Mouse (Mus musculus) right cerebral cortex, postnatal 14 days (tissue): ENCODE measurements around the gene Atg5.

ENCODE experiments used
- DNase-seq: peaks from one replicate; pipeline ENCODE4 v3.0.0; 2022

Gene Atg5

DNA sequence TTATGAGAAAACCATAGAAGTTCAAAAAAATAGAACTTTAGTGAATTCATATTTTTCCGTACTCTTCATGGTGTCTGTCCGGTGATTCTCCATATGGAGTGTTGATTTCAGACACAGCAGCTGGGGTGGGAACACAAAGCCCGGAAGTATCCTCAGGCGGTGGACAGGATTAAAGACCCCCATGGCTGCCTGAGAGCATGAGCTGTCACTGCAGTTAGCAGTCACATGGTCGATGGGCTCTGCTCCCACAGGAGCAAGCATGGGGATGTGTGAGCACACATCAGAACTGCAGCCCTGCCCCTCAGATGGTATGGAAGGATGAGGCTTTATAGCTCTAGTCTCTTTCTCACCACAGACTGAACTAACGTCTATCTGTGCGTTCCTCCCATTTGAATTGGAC lies 87.1 kb downstream of the Atg5 start:
- DNase-seq, result no peak

- no peak for DNase-seq
Measured at GRCm38 (mm10) chr10:44356625-44357024, 88.5 kb downstream of the Atg5 start.

DNA sequence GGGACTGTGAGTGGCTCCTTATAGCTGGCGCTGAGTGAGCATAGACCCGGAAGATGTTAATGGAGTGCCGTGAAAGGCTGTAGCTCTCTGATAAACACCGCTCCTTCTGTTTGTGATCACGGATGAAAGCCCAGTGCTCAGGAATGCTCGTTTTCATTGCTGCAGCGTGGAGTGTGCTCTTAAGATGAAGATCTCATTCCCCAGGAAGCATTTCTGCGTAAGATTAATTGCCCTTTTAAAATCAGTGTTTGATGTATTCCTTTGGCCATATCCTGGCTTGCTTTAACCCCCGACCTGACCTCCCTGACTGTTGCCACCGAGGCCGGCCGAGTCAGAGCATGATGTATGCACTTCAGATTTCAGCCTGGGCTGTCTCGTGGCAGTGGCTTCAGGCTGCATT lies 89.2 kb downstream of the Atg5 start:
- DNase-seq, result no peak

DNA sequence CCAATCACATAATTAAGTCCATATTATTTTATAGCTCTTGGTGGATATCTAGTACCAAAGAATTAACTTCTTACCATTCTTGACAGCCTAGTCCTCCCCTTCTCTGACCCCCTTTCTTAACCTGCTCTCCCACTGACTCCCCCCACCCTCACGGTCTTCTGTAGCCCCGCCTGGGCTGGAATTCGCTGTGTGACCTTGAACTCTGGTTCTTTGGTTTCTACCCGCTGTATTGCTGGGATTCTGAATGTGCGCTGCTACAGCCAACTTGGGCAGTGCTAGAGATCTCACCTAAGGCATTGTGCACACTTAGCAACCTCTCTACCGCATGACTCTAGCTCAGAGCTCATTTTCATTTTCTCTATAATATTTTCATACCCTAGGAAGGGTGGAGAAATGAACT lies 90.7 kb downstream of the Atg5 start:
- DNase-seq, result no peak

DNA sequence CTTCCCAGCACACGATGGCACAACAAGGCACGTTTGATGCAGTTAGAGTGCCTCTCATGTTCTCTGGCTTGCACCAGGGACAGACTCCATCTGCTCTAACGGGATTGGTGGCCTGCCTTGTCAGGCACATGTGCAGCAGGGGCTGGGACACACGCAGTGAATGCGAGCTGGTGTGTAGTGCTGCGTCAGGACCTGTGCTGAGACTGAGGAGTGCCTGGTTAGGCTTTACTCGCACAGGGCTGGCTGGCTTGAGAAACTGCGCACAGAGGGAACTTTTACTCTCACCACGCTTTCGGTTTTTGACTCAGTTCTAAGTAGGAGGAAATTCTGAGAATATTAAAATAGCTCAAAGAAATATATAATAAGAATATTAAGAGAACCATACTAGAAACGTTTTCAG lies 92.5 kb downstream of the Atg5 start:
- DNase-seq, result no peak

- no peak for DNase-seq
Measured at GRCm38 (mm10) chr10:44362435-44362834, 94.3 kb downstream of the Atg5 start.

DNA sequence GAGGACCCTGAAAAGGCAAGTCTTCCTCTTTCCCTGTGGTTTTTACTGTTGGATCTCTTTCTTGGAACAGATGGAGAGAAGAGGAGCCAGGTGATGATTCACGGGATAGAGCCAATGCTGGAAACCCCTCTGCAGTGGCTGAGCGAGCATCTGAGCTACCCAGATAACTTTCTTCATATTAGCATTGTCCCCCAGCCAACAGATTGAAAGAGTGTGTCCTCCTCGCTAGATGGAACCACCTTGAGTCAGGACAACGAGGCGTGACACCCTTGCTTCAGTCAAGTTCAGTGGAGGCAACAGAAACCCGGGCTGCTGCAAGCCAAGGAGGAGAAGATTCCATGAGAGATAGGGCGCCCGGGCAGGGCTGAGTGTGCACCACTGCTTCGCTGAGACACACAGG lies 94.7 kb downstream of the Atg5 start:
- no peak for DNase-seq

DNA sequence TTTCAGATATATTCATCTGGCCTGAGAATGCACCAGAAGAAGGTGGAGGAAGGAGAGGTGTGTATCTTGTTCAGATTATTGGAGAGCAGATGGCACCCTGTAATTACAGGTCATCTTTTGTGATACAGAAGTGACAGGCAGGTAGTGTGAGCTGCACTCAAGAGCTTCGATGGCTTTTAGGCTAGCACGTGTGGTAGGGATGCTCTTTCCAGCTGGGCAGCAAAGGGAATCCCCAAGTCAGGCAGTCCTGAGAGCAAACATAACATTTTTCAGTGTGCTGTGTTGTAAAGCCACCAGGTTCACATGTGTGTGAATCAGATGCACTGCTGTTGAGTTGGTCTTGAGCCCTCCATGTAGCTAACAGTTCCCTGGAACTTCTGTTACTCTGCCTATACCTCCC lies 98.0 kb downstream of the Atg5 start:
- no peak for DNase-seq

DNA sequence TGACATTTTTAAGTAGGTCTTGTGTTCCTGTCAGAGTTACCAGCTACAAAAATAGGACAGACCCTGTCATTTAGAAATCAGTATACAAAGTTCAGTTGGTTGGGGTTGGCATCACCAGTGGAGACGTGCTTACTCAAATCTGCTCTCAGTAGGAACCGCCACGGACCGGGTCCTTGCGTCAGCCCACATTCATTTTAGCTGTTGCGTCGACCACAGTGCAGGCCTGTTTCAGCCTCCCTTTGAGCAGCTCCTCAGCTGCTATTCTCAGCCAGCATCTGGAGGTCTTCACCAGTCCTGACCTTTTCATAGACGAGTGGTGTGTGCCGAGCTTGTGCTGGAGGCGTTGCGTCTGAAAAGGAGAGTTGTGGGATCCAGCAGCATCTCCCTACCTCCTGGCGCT lies 98.9 kb downstream of the Atg5 start:
- no peak for DNase-seq

DNA sequence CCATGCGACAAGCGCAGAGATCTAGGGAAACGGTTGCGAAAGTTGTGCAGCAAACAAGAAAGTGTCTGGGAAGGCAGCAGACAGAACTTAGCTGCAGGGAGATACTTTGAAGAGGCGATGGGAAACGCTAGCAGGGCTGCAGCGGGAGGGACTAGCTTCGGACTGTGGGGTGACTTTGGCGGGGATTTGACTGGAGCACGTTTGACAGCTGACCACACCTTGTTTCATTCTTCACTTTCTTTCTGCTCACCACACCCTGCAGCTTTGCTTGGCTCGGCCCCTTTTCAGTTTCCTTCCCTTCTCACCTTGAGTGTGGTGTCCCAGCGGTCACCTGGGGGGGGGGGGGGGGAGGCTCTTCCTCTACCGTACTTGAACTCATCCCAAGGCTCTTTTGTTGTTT lies 100.4 kb downstream of the Atg5 start:
- DNase-seq, result no peak

DNA sequence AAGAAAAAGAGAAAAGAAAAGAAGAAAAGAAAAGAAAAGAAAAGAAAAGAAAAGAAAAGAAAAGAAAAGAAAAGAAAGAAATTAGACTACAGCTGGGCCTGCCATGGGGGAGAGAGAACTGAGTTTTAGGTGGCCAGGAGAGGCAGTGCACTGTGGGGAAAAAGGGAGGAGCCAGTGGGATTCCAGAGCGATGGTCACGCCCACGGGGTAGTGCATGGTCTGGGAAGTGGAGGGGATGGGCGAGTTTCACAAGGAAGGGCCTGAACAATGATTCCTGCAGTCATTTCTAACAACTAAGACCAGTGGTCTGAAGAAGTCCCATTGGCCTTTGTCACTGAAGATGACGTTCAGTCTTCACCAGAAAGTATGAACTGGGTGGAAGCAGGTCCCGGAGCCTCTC lies 102.5 kb downstream of the Atg5 start:
- no peak for DNase-seq

DNA sequence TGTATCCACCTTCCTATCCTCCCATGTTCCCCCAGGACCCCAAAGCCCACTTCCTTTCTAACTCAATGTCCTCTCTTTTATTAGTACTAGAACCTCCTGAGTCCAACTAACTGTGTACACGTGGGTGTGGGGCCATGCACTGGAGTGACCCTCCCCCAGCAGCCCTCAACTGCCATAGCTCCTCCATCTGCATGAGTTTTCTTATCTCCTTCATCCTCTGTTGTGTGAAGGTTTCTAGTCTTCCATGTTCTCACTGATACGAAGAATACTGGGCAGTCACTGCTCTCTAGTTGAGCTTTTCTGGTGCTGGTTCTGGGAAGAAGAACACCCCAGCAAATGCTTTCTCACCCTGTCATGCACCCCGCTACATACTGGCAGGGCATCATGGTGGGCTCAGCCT lies 104.1 kb downstream of the Atg5 start:
- no peak for DNase-seq

DNA sequence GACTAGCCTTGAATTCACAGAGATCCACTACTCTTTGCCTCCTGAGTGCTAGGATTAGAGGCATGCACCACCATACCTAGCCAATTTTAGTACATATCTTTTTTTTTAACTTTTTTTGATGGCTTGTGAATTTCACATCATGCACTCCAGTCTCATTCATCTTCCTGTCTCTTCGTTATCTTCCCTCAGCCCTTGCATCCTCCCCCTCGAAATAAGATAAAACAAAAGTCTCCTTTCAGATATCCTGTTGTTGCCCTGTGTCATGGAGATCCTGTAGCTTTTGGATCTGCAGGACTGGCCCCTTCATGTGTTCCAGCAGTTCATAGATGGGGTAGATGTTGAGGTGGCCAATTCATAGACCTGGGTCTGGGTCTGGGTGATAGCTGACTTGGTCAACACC lies 106.5 kb downstream of the Atg5 start:
- no peak for DNase-seq

GRCm38 (mm10) chr10:44375501-44375900 lies 107.3 kb downstream of the Atg5 start:
- no peak for DNase-seq

DNA sequence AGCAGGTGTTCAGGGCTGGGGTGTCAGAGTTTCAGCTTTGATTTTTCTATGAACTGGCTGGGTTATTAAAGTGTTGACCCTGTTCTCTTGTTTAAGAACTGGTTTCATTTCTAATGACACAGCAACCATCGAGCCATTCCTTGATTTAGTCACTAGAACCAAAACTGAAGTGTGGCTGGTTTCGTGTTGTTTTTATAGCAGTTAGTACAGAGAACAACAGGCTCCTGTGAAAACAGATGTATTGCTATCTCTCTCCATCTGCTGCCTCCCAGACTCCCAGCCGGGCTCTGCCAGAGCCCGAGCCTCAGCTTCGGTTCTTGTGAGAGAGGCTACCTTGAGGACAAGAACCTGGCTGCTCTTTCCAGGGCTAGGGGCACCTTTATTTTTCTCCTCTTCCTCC lies 109.7 kb downstream of the Atg5 start:
- peak; percentile 31 for DNase-seq

GRCm38 (mm10) chr10:44378403-44378802 lies 110.2 kb downstream of the Atg5 start:
- DNase-seq, result no peak

- DNase-seq, result peak; percentile 64
Measured at GRCm38 (mm10) chr10:44380476-44381208, 112.5 kb downstream of the Atg5 start.

DNA sequence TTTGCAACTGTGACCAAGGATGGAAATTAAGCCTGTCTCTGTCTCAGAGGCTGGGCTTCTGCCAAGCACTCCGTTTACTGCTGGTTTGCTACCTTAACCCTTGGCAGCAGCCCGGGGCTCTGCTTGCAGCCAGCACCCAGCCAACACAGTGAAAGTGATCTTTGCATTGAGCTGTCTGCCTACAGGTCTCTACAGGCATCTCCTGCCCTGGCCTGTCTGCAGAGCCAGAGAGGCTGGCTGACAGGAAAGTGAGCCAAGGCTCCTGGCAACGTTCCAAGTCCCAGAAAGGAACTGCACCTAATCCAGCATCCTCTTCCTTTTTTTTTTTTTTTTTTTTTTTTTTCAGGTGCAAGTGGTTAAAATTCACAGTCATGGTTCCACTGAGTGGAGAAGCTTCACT lies 113.2 kb downstream of the Atg5 start:
- DNase-seq, result peak; percentile 55

DNA sequence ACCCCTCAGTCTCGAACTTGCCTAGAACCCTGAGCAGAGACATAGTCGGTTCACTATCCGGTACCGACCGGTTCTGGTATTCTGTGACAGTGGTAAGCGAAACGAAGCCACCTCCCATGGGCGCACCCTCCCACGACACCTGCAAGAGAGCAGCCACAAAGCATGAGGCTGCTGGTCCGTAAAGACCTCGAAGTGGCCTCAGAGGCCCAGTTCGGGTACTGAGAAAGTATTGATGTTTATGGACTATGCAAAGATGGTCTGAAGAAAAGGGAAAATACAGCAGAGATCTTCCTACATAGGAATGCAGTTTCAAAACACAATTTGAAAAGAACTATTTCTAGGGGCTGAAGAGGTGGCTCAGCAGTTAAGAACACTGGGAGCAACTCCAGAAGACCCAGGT lies 113.8 kb downstream of the Atg5 start:
- DNase-seq, result no peak

- DNase-seq, result no peak
Measured at GRCm38 (mm10) chr10:44383213-44383612, 115.1 kb downstream of the Atg5 start.

- DNase-seq, result no peak
Measured at GRCm38 (mm10) chr10:44385227-44385626, 117.1 kb downstream of the Atg5 start.

DNA sequence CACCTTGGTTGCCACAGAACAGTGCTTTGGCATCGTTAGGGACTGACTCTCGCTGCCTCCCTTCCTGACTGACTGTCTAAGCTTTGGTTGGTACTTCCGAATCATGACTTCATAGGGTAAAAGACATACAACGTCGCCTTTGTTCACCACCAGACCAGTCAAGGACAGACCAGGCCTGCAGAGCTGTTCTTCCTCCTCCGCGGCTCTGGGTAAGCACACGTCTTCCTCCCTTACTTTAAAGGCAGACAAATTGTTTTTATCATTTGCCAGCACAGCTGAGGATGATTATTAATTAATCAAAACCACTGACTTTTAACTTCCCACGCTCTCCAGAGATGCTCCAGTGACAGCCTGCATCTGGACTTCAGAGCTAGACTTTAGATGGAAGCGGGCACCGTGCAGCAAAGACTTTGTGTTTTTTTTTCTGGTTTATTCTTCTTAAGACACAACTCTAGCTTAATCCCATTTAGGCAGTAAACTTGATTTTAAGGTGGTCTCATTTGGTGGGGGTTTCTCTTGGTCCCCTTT lies 120.6 kb downstream of the Atg5 start:
- no peak for DNase-seq

DNA sequence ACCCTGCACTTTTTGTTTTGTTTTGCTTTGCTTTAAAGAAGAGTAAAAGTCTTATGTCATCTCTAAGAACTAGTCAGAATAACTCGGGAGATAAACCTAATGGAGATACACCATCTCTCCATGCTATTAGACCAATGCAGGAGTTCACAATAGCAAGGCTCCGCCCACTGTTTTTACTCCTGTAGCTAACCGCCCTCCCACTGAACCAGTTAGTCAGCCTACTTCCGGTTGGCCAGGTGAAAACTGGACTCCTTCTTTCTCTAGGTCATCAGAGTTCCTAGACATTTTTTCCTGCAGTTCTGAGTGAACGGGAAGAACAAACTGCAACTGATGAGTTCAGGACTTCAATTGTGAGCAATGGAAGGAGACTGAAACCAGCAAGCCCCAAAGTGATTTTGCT lies 122.1 kb downstream of the Atg5 start:
- no peak for DNase-seq

DNA sequence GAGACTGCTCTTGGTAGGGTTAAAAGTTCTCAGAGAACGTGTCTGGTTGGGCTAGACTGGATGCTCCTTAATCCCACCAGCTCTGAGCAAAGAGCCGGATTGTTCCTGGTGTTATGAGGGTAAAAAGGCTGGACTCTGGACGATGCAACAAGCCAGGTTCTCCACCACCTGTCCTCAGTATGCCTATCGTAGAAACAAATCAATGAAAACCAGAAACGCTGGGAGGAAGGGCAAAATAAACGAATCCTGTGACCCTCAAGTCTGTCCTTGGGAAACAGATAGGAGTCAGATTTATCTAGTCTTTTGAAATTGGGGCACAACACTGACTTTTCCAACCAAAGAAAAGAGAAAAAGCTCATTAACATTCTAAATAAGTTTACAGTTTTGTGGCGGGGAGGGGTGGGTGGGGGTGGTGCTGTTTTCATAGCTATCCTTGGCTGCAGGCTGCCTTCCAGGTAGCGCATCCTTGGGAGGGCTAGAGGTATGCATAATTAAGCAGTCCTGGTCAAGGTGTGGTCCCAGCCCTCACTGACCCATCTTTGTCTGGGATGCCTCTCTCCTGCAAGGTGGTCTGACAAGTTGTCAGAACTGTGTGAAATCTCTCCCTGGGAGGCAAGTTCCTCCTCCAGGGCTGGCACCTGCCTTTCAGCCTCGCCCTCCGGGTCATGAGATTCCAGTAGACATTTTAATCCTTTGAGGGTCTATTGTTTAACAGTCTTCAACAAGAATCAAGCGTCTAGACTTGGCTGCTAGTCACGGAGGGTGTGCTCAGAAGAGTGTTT lies 123.5 kb downstream of the Atg5 start:
- DNase-seq, result no peak
